Mouse (Mus musculus): ENCODE measurements around the gene Shprh.
"Not testable (repeated sequence)": the region's sequence is repeated elsewhere in the genome, so short reads cannot be mapped to it uniquely, and the experiment has no call there.

Gene Shprh

GRCm38 (mm10) chr10:11242988-11243387 is 93.8 kb downstream of the Shprh start:
- DNase-seq (ENCODE audit: extremely low read depth, low read depth, low spot score), result not testable (repeated sequence)

GRCm38 (mm10) chr10:11248210-11248609 is 99.0 kb downstream of the Shprh start:
- no peak for DNase-seq (ENCODE audit: extremely low read depth, low read depth, low spot score)

GRCm38 (mm10) chr10:11250247-11250997 is 101.2 kb downstream of the Shprh start:
- no peak for DNase-seq (ENCODE audit: extremely low read depth, low read depth, low spot score)

- DNase-seq (ENCODE audit: extremely low read depth, low read depth, low spot score), result not testable (repeated sequence)
Measured at GRCm38 (mm10) chr10:11253581-11253980, 104.4 kb downstream of the Shprh start.

GRCm38 (mm10) chr10:11260119-11260518 is 110.9 kb downstream of the Shprh start:
- DNase-seq (ENCODE audit: extremely low read depth, low read depth, low spot score), result no peak

- DNase-seq (ENCODE audit: extremely low read depth, low read depth, low spot score), result not testable (repeated sequence)
Measured at GRCm38 (mm10) chr10:11262292-11262691, 113.1 kb downstream of the Shprh start.

GRCm38 (mm10) chr10:11263795-11264194 is 114.6 kb downstream of the Shprh start:
- DNase-seq (ENCODE audit: extremely low read depth, low read depth, low spot score), result not testable (repeated sequence)

Measured in fat pad, adult 2 months (tissue).